ENCODE assay signal across 25 mouse cellular contexts in genomic region chr2:73118781-73119180, GRCm38 (mm10).
A peak's percentile ranks its signal among the peaks of the same experiment; 100 is the strongest.
DNase-seq lines count a peak whose midpoint lies in the region; ATAC-seq lines count a peak whose summit lies in the region.
"Had no signal": no experiment of that assay in that cellular context is flagged by ENCODE, and none has a peak within 500 bp of the region (broad histone marks: within the 10 kb centered on the region; RNA-seq: fewer than 3 reads in every experiment).

No protein-coding gene starts in this region.

- H3K36me3 ChIP-seq in midbrain, embryonic 11.5 days (ENCODE audit: control insufficient read depth, insufficient read depth, low read length), result no peaks in the 10 kb centered on the region
- no peaks in the 10 kb centered on the region for H3K36me3 ChIP-seq in midbrain, embryonic 10.5 days
- H3K36me3 ChIP-seq: forebrain, embryonic 10.5 days; hindbrain, embryonic 10.5 days; hindbrain, embryonic 13.5 days had no signal

- H3K9me3 ChIP-seq in midbrain, embryonic 11.5 days (ENCODE audit: control insufficient read depth, low read length), result no peaks in the 10 kb centered on the region
- no peaks in the 10 kb centered on the region for H3K9me3 ChIP-seq in midbrain, embryonic 10.5 days (replicated peaks)
- H3K9me3 ChIP-seq: forebrain, embryonic 10.5 days; forebrain, embryonic 13.5 days; hindbrain, embryonic 10.5 days; hindbrain, embryonic 13.5 days had no signal

- no peak overlapping the region for H3K27ac ChIP-seq in midbrain, embryonic 11.5 days (ENCODE audit: low read depth, low read length)
- no peak overlapping the region for H3K27ac ChIP-seq in midbrain, embryonic 10.5 days (replicated peaks)
- H3K27ac ChIP-seq: forebrain, embryonic 10.5 days; forebrain, embryonic 13.5 days; gastrocnemius, adult 2 months; hindbrain, embryonic 10.5 days; hindbrain, embryonic 13.5 days had no signal

- WGBS in midbrain, embryonic 11.5 days, result 90% methylated on average over 2 of the region's 2 CpGs
- WGBS in midbrain, embryonic 10.5 days, result 92% methylated on average over 2 of the region's 2 CpGs

- H3K4me3 ChIP-seq in midbrain, embryonic 11.5 days (ENCODE audit: low read depth, low read length), result no peak overlapping the region
- H3K4me3 ChIP-seq in midbrain, embryonic 10.5 days, result no peak overlapping the region
- H3K4me3 ChIP-seq: forebrain, embryonic 10.5 days; forebrain, embryonic 13.5 days; gastrocnemius, adult 2 months; hindbrain, embryonic 10.5 days; hindbrain, embryonic 13.5 days had no signal

- no peak overlapping the region for H3K4me2 ChIP-seq in midbrain, embryonic 11.5 days
- H3K4me2 ChIP-seq: forebrain, embryonic 13.5 days; heart, embryonic 11.5 days; hindbrain, embryonic 13.5 days had no signal

- no peaks in the 10 kb centered on the region for H3K4me1 ChIP-seq in midbrain, embryonic 11.5 days (ENCODE audit: control insufficient read depth, insufficient read depth, low read length)
- H3K4me1 ChIP-seq in midbrain, embryonic 10.5 days, result peaks cover 14% of the 10 kb centered on the region
- H3K4me1 ChIP-seq: forebrain, embryonic 13.5 days; hindbrain, embryonic 10.5 days; hindbrain, embryonic 13.5 days had no signal

- H3K27me3 ChIP-seq in midbrain, embryonic 11.5 days (ENCODE audit: control insufficient read depth, insufficient read depth, low read length), result no peaks in the 10 kb centered on the region
- no peaks in the 10 kb centered on the region for H3K27me3 ChIP-seq in midbrain, embryonic 10.5 days (ENCODE audit: low read depth, poor library complexity, severe bottlenecking)
- H3K27me3 ChIP-seq: forebrain, embryonic 13.5 days; hindbrain, embryonic 13.5 days had no signal

- peak; percentile 17 for DNase-seq in layer of hippocampus, adult 11-12 months (ENCODE audit: low spot score)
- DNase-seq in layer of hippocampus, postnatal 10 days (ENCODE audit: low spot score in 2 of 2), result no peak
- peak; percentile 11 for DNase-seq in left cerebral cortex, adult 11 months (ENCODE audit: low spot score)
- no peak for DNase-seq in left cerebral cortex, adult 18-20 months (ENCODE audit: low spot score in 2 of 2)
- DNase-seq in midbrain, embryonic 11.5 days (ENCODE audit: low spot score, missing footprints), result peak; percentile 53
- DNase-seq in midbrain, embryonic 10.5 days (ENCODE audit: low spot score), result no peak
- DNase-seq in telencephalon, adult 2 months (ENCODE audit: low read depth, low spot score), result peak; percentile 21
- no peak for DNase-seq in adipocyte (ENCODE audit: low spot score)
- DNase-seq: adrenal gland, adult 8-10 months; adrenal gland, postnatal 25 days; cerebellum, adult 18-20 months; cerebellum, adult 9-10 months; cerebellum, postnatal 14 days; gastrocnemius, adult 2 months; gastrocnemius, postnatal 14 days; heart, adult 11 months; heart, postnatal 36 days had no signal

- ATAC-seq in midbrain, embryonic 11.5 days (ENCODE audit: low FRiP score), result no peak
- ATAC-seq: CD4-positive, CD25-positive, alpha-beta regulatory T cell, adult 4 months; forebrain, embryonic 13.5 days; forebrain, embryonic 16.5 days; hindbrain, embryonic 16.5 days had no signal

- no peak overlapping the region for H3K9ac ChIP-seq in midbrain, embryonic 11.5 days (ENCODE audit: low read length)
- H3K9ac ChIP-seq: forebrain, embryonic 13.5 days; hindbrain, embryonic 13.5 days had no signal

Comparison
In these comparisons a context has a peak if more than half of its experiments do, and no peak if none do; other contexts are left out.
1. DNase-seq: peak in layer of hippocampus, adult 11-12 months (single experiment), left cerebral cortex, adult 11 months (single experiment), midbrain, embryonic 11.5 days (single experiment) and telencephalon, adult 2 months (single experiment); none in layer of hippocampus, postnatal 10 days (0 of 2), left cerebral cortex, adult 18-20 months (0 of 2), midbrain, embryonic 10.5 days (single experiment) and adipocyte (single experiment).